Mouse (Mus musculus) CD8-positive naive resting alpha-beta T cell, adult 57 days (primary cell): Measurements from ENCODE around the gene Acat2. TPM values are rescaled to one million over a fixed set of nuclear protein-coding genes. Genes with fewer than 3 reads are reported as not detected.

Experiments used
- total RNA-seq: library from RNA; stranded (reverse); gene quantifications from one replicate; pipeline ENCODE4 v1.2.4, GENCODE M21; 2023

Acat2 gene
- total RNA-seq, result 19.6 TPM

GRCm38 (mm10) chr17:12960331-12960873, at the start of gene Acat2:
Acat2 (minus strand) TSS chr17:12960747.

DNA sequence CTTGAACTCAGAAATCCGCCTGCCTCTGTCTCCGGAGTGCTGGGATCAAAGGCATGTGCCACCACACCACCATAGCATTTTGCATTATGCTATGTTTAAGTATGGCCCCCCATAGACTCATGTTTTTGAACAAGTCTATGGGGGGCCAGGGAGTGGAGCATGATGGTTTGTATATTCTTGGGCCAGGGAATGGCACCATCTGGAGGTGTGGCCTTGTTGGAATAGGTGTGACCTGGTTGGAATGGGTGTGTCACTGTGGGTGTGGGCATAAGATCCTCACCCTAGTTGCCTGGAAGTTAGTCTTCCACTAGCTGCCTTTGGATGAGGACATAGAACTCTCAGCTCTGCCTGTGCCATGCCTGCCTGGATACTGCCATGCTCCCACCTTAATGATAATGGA, 46.0 kb upstream of the Acat2 start, which contains the start of gene Sod2:
Sod2 (plus strand) TSS at position 301 of the 400 bp plus-strand sequence.

GRCm38 (mm10) chr17:12994069-12994468, 33.5 kb upstream of the Acat2 start, which contains the start of gene Wtap:
Wtap (minus strand) TSS chr17:12994169.

DNA sequence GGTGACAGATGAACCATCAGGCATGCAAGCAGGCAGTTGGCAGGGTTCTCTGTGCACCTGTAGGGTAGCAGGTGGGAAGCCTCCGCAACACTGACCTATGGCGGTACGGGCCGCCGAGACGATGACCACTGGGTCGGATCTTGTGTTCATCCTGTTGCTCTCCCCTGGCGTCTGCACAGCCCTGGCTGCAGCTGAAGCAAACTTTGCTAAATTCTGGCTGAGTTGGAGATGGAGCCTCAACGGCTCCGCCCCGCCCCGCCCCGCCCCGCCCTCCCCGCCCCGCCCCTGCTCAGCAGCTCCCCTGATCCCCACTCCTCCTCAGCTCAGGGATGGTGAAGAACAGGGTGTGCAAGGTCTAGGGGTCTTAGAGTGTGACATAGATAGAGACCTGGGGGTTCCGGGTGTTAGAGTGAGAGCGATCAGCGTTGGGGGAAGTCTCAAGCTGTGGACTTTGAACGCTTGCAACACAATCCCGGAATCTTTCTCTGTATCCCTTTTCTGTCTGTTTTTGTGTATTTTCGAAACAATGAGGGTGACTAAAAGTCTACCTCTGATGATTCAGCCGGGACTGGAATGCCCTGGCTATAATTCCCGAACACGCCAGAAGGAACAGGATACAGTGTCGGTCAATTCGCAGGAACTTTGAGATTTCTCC, 20.3 kb downstream of the Acat2 start, which contains the start of gene Acat3:
Acat3 (minus strand) TSS at position 450 of the 655 bp plus-strand sequence.

GRCm38 (mm10) chr17:12915881-12916583, 44.5 kb downstream of the Acat2 start, which contains the start of gene Mrpl18:
Mrpl18 (minus strand) TSS chr17:12916345.

GRCm38 (mm10) chr17:12915488-12915880, 45.1 kb downstream of the Acat2 start, which contains the start of gene Tcp1:
Tcp1 (plus strand) TSS chr17:12915701.

GRCm38 (mm10) chr17:12909361-12910280, 50.9 kb downstream of the Acat2 start, which contains the start of gene Pnldc1:
Pnldc1 (minus strand) TSS chr17:12910230.

Other genes starting within 250 kb of the Acat2 start
- 36.8 TPM for gene Igf2r, start 191.1 kb downstream of the Acat2 start, total RNA-seq
- not detected for gene Mas1, start 92.6 kb downstream of the Acat2 start, total RNA-seq
- not detected for gene Mrgprh, start 84.7 kb downstream of the Acat2 start, total RNA-seq
- gene Pnldc1, start 50.5 kb downstream of the Acat2 start, total RNA-seq, result 2.1 TPM
- 197 TPM for gene Tcp1, start 45.0 kb downstream of the Acat2 start, total RNA-seq
- gene Mrpl18, start 44.4 kb downstream of the Acat2 start, total RNA-seq, result 37.7 TPM
- 1.3 TPM for gene Acat3, start 20.1 kb downstream of the Acat2 start, total RNA-seq
- 85.8 TPM for gene Wtap, start 33.4 kb upstream of the Acat2 start, total RNA-seq
- 55.1 TPM for gene Sod2, start 46.1 kb upstream of the Acat2 start, total RNA-seq
- 0.52 TPM for gene Gpr31b, start 91.5 kb upstream of the Acat2 start, total RNA-seq
- gene Tcp10b, start 100.4 kb upstream of the Acat2 start, total RNA-seq, result not detected
- gene Unc93a, start 171.1 kb upstream of the Acat2 start, total RNA-seq, result not detected